Mouse (Mus musculus): Measurements from ENCODE around the gene Fry.
A peak's percentile ranks its signal among the peaks of the same experiment; 100 is the strongest.

The Fry gene

DNA sequence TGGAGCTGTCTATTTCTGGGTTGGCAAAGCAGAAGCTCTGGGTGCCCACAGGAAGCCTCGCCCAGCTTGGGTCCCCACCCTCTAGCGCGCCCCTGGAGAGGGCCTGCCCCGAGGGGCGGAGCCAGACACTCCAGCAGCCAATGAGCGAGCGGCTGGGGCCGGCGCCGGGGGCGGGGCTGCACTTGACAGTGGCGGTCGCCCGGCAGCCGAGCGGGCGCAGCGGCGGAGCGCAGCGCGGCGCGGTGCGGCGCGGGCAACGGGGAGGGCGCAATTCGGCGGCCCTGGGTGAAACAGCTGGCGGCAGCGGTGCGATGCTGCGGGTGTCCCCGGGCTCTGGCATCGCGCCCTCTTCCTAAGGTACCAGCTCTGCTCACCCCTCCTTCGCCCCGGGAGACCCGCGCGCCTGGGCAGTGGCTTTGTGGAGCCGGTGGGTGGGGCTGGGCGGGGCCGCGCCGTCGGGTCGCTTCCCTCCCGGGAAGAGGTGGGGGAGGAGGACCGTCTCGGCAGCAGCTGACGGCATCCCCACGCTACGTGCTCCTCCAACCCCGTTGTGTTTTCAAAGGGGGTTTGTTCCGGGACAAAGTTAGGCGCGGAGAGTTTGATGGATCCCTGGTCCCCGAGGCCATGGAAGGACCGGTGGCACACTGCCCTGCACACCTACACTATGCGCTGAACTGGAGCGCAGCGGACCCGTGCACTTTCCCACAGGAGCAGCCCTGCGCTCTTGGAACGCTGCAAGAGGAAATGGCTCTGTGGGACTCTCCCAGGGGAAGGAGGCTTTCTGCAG, at the start of gene Fry:
TSS of gene Fry (plus strand) at position 191 of the 787 bp plus-strand sequence.
- DNase-seq (ENCODE audit: low spot score in 2 of 2): peak; percentile 93 to 95

DNA sequence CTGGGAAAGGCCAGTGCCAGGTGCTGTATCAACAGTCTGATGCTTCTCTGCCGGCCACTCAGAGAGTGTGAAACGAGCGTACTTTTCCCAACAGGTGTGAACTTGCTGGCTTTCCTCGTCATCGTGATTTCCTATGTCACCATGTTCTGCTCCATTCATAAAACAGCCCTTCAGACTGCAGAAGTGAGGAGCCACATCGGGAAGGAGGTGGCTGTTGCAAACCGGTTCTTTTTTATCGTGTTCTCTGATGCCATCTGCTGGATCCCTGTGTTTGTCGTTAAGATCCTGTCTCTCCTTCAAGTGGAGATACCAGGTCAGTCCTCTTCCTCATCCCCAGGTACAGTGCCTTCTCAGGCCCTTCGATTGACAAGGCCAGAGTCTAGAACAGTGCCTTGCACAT, 48.4 kb upstream of the Fry start:
- peak; percentile 32 to 48 for DNase-seq (ENCODE audit: low spot score in 2 of 2)

DNA sequence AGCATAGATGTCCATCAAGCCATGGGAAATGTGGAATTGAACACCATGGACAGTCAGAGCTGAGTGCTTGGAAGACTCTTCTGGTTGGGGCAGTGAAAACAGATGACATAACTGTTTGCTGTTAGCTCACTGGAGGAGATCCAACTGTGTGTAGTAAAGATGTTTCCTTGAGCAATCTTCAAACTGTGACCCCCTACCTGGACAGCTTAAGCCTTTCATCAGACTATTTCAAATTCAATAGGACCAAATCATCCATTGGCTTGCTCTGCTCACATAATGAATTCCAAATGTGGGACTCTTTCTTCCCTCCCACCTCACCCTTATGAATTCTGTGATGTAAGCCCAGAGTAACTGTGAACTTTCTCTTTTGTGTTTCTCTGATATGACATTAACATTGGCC, 46.7 kb upstream of the Fry start:
- DNase-seq (ENCODE audit: low spot score in 2 of 2): no peak

DNA sequence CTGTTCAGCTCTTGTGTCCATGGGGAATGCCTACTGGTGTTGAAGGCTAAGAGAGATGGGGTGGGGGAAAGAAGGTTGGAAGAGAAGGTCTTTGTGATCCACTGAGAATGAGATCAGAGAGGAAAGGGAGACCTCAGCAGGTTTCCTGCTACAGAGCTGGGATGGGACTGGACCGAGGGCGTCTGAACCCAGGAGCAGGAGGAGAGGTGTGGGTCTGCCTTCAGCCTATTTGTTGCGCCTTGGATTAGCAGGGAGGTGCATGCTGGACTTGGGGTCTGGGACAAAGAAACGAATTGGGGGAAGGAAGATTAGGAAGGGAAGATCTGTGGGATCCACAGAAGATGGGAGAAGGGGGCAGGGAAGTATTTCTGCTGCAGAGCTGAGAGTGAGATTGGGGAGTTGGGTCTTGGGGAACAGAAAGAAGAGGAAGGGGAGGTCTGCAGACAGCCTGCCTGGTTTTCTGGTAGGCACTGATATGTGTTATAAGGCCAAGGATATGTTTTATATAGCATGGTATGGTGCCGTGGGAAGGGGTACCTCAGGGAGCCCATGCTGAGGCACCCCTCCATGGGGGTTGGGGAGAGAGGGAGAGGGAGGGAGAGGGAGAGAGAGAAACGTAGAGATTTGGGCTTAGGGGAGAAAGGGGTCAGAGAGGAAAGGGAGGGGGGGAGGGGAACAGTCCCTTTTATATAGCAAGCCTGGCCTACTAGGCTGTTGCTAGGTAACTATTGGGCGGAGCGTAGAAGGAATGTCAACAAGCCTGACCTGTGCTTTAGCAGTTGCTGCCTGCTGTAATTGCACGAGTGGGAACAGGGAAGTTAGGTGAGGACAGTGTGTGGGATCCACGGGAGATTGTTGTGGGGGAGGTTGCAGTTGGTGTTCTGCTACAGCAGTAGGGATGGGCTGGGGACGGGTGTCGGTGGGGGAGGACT, 38.3 kb upstream of the Fry start:
- DNase-seq (ENCODE audit: low spot score in 2 of 2): peak; percentile 8 to 13

DNA sequence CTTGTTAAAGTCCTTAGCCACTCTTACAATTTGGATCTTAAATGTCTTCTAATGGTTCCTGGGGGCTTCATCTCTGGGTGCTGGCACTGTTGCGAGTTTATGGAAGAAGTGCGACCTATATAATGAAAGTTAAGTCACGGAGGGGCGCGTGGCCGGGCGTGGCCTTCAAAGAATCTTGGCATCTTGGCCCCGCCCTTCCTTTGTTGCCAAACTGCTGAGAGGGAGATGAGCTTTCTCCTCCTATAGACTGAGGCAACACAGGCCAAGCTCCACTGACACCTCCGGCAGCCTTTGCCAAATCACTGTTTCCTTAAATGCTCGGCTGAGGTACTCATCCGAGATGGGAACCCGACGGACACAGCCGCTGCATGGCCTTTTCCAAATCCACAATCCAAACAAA, 35.7 kb upstream of the Fry start:
- no peak for DNase-seq (ENCODE audit: low spot score in 2 of 2)

DNA sequence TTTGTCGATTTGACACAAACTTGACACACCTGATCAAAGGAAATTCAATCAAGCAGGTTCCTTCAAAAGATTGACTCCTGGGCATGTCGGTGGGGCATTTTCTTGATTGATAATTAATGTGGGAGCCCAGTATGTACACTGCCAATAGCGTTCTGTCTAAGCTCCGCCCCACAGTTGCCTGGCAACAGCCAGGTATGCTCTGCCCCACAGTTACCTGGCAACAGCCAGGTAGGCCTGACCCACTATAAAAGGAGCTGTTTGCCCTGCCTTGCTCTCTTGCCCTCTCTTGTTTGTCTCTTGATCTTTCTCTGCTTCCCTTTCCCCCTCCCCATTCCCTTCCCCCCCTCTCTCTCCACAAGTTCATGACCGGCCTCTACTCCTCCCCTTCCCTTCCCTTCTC, 35.3 kb upstream of the Fry start:
- no peak for DNase-seq (ENCODE audit: low spot score in 2 of 2)

DNA sequence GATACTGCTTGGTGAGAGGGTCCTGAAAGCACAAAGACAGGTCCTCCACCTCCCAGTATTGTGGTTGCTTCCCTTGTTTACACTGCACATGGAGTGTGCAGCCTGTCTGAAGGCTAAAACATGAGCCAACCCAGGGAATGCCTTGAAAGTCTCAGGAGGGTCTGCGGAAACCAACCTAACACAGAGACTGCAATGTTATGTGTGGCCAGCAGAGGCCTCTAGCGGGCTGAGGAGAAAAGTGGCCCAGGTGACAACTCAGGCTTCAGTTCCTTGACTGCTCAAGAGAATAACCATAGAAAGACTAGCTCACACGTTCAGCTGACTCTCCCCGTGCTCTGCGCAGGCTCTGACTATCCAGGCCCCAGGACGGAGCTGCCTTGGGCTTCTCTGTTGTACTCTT, 20.8 kb upstream of the Fry start:
- DNase-seq (ENCODE audit: low spot score in 2 of 2): peak in 1 of 2 experiments; percentile 18

DNA sequence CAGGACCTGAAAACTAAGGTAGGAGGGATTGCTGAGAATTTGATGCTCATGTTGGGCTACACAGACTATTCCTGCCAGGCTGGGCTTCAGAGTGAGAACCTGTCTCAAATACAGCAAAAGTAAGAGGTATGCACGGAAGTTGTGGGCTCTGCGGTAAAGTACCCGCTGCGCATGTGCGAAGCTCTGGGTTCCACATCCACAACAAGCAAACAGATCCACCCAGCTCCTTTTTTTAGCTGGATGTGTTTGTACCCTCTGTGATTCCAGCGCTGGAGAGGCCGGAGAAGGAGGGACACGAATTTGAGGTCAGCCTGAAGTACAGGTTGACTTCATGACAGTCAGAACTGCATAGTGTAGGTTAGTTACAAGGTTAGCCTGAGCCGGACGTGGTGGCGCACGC, 19.7 kb upstream of the Fry start:
- no peak for DNase-seq (ENCODE audit: low spot score in 2 of 2)

DNA sequence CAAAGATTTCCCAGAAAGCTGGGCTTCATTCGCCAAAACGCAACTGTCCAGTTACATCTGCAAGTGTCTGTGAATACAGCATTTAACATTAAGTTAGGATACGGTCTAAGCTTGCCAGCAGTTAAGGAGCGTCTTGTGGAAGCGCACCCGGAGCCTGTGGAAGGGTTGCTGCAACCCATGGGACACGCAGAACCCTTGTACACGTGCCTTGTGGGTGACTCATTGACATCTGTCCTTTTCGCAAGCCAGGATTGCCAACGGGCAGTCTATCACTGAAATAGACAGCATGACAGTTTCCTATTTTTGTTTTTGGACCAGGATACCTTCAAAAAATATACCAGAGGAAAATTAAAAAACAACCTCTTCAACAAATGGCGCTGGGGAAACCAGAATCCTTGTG, 16.7 kb upstream of the Fry start:
- DNase-seq (ENCODE audit: low spot score in 2 of 2): no peak

DNA sequence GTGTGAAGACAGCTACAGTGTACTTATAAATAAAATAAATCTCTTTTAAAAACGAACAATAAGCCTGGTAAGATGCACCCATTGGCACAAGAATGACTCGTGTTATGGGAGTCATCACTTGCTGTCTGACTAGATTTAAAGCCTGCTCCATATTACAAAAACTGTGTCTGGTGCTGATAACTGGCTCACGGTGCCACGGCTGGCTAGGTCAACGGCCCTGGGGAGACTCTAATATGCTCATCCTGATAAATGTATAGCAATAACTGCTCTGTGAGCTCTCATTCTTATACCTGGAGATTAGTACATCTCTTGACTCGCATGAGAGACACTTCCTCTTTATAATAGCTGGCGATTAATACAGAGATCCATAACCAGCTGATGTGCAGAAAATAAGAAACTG, 12.1 kb upstream of the Fry start:
- DNase-seq (ENCODE audit: low spot score in 2 of 2): no peak

DNA sequence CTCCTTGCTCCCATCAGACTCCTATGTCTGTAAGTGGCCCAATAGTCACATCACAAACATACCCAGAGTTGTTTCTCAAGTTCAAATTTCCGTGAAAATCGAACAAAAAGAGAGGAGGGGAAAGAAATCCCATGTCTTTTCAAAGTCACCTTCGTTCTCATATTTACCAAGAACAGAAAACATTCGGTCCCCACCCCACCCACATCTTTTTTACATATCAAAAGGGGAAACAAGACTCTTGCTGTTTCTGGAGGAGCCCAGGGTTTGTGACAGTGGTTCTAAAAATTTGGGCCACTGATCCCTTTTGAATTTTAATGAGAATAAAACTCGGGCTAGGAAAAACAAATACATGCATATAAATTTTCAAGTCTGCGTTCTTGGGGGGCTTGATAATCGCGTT, 7.2 kb upstream of the Fry start:
- DNase-seq (ENCODE audit: low spot score in 2 of 2): no peak

DNA sequence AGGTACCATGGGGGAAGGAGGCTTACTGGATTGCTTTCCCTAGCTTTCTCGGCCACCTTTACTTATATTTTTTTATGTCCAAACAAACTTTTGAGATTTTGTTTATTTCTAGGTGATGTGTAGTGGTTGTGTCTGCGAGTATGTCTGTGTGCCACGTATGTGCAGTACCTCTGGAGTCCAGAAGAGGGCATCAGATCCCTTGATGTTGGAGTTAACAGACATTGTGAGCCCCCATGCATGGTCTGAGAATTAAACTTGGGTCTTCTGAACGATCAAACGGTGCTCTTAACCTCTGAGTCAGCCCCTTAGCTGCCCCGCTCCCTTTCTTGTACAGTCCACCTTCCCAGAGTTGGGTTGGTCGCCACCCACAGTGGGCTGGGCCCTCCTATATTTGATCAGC, 4.4 kb upstream of the Fry start:
- DNase-seq (ENCODE audit: low spot score in 2 of 2): no peak

DNA sequence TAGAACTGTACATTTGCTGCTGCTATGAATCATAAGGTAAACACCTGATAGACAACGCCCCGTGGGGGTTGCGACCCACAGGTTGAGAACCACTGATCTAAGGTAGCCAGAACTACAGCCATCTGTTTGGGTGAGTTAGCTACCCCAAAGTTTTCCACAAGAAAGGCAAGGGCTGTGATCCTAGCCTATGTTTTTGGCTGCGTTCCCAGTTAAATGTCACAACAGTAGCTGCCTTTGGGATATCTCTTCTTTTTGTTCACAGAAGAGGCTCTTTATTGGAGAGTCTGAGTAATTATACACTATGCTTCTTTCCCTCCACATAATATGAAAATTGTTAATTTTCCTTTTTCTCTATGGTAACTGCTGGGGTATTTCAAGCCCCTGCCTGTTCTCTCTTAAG, 3.7 kb upstream of the Fry start:
- no peak for DNase-seq (ENCODE audit: low spot score in 2 of 2)

DNA sequence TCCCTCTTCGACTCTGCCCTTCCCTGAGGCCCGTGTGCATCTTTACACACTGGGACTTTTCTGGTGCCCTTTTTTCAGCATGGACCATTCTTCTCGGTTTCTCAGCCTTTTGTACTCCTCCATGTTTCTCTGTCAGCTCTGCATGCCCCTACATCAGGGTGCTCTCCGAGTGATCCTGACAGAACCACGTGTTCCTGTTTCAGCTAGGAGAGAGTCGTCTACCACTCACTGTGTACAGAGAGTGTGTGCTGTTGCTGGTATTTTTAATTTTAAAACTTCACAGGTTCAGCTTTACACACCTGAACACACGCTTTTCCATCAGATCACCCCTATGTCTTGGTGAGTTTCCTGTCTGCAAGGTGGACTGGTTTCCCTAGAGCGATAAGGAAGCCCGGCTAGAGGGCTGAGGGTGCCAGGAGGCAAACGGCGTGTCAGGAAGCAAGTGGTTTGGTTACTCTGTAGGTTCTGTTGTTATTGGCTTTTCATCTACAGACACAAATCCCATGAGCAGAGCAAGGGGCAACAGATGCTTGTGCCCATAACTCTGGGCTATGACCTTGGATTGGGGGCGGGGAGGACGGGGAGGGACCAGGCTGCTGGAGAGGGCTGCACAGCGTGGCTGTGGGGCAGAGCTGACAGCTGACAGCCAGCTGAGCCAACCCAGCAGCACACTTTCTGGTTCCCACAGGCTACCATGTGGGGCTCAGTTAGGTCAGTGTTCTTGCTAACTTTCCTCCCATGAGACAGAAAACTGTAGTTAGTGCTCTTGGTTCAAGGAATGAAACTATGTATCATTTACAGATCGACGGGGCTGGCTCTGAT, 3.0 kb upstream of the Fry start:
- no peak for DNase-seq (ENCODE audit: low spot score in 2 of 2)

DNA sequence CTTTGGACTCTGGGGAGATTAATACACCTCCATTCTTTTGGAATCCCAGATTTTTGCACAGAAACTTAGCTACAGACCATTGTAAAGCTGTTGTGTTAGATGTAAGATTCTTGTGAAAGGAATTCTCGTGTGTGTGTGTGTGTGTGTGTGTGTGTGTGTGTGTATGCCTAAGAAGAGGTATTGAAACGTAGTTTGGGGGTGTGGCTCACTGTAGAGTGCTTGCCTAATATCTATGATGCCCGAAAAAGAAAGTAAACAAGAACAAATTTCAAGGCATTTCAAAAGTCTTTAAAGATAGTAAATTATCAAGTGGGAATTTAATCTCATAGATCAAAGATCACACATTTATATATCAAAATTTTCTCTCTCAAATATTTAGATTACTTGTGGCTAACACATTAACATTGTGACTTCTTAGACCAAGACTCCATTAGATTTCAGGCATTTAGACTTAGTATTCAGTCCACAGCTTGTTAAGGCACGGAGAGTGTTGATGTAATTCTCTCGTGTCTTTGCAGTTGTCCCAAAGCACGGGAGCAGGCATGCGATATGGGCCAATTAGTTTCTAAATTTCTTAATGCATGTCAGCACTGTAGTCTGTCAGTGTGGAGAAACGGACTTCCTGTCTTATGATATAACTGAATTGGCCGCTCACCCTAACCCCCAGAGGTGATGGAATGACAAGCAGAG, 2.1 kb upstream of the Fry start:
- DNase-seq (ENCODE audit: low spot score in 2 of 2): no peak

DNA sequence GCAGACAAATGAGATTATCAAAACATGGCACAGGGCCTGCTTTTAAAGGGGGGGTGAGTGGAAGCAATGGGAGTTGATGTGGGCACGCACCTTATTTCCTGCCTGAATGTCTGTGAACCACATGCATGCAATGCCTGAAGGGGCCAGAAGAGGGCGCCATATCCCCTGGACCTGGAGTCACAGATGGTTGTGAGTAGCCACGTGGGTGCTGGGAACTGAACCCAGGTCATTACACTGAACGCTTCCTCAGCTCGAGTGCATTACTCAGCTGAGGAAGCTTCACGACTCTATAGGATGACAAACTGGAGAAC, 1.6 kb upstream of the Fry start:
- no peak for DNase-seq (ENCODE audit: low spot score in 2 of 2)

DNA sequence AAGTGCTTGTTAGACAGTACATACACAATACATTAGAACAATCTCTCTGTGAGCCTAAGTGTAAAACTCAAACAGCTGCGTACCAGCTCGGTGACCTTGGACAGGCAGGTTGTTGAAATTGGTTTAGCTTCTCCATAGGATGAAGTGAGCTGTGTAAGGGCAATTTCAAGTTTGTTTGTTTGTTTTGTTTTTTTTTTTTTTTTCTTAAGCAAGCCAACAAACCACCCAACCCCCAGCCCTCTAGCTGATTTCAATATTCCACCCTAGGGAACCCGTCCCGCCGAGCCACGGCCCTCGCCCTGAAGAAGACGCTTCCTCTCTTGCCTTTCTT, 356 bp upstream of the Fry start:
- DNase-seq (ENCODE audit: low spot score in 2 of 2): no peak

DNA sequence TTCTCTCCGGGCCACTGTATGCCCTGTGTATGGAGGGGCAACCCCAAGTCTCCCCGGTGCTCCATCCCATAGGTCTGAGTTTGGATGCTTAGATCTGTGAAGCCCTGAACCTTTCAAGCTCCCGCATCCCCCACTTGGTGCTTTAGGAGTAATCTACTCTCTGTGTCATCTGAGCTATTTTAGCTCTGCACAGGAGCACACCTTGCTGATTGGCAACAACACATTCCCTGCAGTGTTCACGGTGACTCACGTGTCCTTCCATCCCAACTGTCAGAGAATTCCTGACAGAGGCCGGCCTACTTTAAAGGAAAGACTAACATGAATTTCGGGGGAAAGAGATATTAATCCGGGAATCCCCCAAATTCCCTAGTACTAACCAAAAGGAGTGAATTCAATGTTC, 2.2 kb downstream of the Fry start:
- DNase-seq (ENCODE audit: low spot score in 2 of 2): no peak

DNA sequence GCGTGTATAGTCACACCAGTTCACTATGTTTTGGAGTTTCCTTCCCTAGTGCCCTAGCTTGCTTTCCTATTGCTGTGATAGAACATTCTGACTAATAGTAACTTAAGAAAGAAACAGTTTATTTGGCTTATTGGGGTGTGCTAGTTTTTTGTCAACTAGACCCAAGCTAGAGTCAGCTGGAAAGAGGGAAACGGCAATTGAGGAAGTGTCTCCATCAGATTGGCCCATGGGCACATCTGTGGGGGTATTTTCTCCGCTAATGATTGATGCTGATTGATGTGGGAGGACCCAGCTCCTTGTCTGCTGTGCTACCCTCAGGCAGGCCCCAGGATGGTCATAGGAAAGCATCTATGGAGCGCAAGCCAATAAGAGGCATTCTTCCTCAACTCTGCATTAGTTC, 3.6 kb downstream of the Fry start:
- DNase-seq (ENCODE audit: low spot score in 2 of 2): no peak

DNA sequence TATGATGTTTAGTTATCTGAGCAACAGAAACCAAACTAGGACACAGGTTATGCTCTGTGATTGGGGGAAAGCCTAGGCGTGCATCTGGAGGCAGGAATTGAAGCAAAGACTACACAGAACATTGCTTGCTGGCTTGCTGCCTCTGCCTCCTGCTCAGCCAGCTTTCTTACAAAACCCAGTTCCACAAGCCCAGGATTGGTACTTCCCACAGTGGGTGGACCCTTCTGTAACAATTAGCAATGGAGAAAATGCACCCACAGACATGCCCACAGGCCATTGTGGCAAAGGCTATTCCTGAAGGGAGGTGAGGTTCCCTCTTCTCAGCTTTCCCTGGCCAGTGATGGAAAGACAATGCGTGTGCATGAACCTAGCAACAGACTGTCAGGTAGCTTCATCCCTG, 4.1 kb downstream of the Fry start:
- DNase-seq (ENCODE audit: low spot score in 2 of 2): peak; percentile 43 to 57

DNA sequence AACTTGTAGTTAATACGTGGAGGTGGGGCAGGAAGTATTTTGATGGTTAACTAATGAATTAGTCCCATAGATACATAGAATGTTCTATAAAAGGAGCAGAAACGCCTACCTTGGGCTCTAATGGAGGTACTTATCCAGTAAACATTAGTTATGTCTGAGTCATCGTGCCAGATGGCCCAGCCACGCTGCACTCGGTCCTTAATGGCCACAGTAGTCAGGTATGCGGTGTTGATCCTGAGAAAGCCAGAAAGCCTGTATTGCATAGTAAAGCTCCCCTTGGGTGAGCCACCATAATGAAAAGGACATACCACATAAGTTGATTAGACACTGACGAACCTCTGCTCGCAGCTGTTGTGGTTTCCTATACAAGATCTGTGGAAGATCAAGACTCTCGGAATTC, 7.5 kb downstream of the Fry start:
- no peak for DNase-seq (ENCODE audit: low spot score in 2 of 2)

DNA sequence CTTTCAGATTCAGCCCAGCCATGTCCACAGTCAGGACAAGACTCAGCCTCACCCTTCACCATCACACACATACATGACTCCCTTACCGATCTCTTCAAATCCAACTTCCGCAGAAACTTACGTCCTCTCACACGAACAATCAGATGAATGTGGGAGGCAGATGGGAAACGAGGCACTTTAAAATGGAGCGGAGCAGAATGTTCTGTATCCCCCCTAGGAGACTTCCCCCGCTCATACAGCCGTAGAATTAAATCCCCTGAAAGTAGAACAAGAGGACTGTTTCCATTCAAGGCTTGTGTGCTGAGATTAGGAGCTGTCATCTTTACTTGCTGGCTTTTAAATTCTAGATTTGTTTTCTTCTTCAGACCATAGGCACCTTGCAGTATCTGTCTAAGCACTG, 10.0 kb downstream of the Fry start:
- DNase-seq (ENCODE audit: low spot score in 2 of 2): peak; percentile 40 to 71
